Mouse (Mus musculus): ENCODE measurements around the gene Odr4. TPM values are rescaled to one million over a fixed set of nuclear protein-coding genes. Genes with fewer than 3 reads are reported as not detected.

Odr4 gene
- 2.5 and 2.9 TPM in 2 replicates for polyA plus RNA-seq (2012; rRNA removed)

GRCm38 (mm10) chr1:150392638-150393487 lies at the start of gene Odr4, which contains the start of gene Tpr:
Odr4 (minus strand) TSS chr1:150393080.
Tpr (plus strand) TSS chr1:150392838.

GRCm38 (mm10) chr1:150319205-150319604 lies 73.7 kb downstream of the Odr4 start, which contains the start of gene Pdc:
Pdc (plus strand) TSS chr1:150319417.

Other genes starting within 250 kb of the Odr4 start
- gene Pdc, start 73.7 kb downstream of the Odr4 start, polyA plus RNA-seq (2012; rRNA removed): not detected in 2 replicates
- 32.1 and 54.2 TPM in 2 replicates for gene Tpr, start 242 bp downstream of the Odr4 start, polyA plus RNA-seq (2012; rRNA removed)
- gene Prg4, start 73.1 kb upstream of the Odr4 start, polyA plus RNA-seq (2012; rRNA removed): 0.32 and 1.1 TPM in 2 replicates

Data from ovary, adult 2 months (tissue).